Mouse (Mus musculus) layer of hippocampus, adult 2 months (tissue): ENCODE results near the gene Nit2. TPM values are rescaled to one million over a fixed set of nuclear protein-coding genes. Genes with fewer than 3 reads are reported as not detected.

Experiments
- DNase-seq, 2 experiments: peaks; one replicate each; pipeline ENCODE4 v3.0.0; 2022; ENCODE audit warnings: low spot score in 2 of 2
- H3K27ac ChIP-seq: fragments of 200-600 bp; 2 replicates; pipeline ENCODE4 v1.8.1; 2022
- H3K4me3 ChIP-seq: fragments of 200-600 bp; 2 replicates; pipeline ENCODE4 v1.8.1; 2022; ENCODE audit warnings: mild to moderate bottlenecking
- CTCF ChIP-seq: fragments of 200-600 bp; conservative IDR thresholded peaks from 2 replicates; pipeline ENCODE4 v1.8.1; 2022; ENCODE audit warnings: antibody characterized with exemption, mild to moderate bottlenecking, moderate library complexity
- total RNA-seq, 2 experiments: library from RNA; stranded (reverse); gene quantifications; 2 replicates each; pipeline ENCODE4 v1.2.3; 2021

The Nit2 gene
- total RNA-seq, 2 experiments from 2014 or later, result 14.1 to 16.8 TPM

DNA sequence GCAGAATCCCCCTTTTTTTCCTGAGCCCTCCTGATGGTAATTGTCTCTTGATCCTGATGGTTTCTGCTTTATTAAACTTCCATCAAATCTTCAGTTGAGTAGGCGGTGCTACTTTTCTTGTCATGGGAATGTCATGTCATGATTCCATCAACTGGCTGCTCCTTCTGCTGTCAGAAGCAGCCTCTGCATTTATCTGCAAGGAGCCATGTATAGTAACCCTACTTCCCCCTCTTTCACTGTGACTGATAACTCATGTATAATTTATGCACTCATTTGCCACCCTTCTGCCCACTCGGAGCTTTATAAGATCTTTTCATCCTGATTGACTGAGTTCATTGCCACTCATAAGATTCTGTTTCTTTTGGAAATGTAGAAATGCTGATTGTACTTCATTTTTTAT is 49.6 kb downstream of the Nit2 start:
- Histone ChIP-seq H3K4me3 (no peak overlapping the region), H3K27ac (no peak overlapping the region)
- no peak for TF ChIP-seq CTCF
- no peak for DNase-seq

DNA sequence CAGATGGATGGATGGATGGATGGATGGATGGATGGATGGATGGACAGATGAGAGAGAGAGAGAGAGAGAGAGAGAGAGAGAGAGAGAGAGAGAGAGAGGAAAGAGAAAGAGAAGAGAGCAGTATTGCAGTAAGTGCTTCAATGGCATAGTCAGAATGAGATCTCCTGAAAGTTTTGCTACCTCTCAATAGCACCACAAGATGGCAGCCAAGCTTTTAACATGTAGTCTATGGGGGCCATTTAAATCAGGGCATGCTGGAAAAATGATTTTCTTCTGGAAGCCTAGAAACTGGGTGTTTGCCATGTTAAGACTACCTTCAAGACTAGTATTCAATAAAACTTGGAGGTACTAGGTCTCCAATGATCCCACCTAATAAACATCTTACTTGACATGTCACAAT is 51.1 kb downstream of the Nit2 start:
- DNase-seq, result no peak
- Histone ChIP-seq H3K4me3 (no peak overlapping the region), H3K27ac (no peak overlapping the region)
- peak; percentile 62 for TF ChIP-seq CTCF

Other genes with a start within 250 kb of the Nit2 start
- gene Lnp1, start 239.3 kb downstream of the Nit2 start, total RNA-seq, result 1 to 10 TPM; 2.0 to 2.1 TPM
- gene Tmem45a2, start 96.0 kb downstream of the Nit2 start, total RNA-seq, result not detected
- 10 to 100 TPM; 93.9 to 98.1 TPM for gene Tomm70a, start 45.6 kb downstream of the Nit2 start, total RNA-seq
- 10 to 100 TPM; 41.2 to 44.9 TPM for gene Tbc1d23, start 64.2 kb upstream of the Nit2 start, total RNA-seq
- gene Tmem30c, start 125.5 kb upstream of the Nit2 start, total RNA-seq, result under 1 TPM; 0.23 to 0.44 TPM
- 1 to 10 TPM; 3.2 to 4.0 TPM for gene Filip1l, start 185.8 kb upstream of the Nit2 start, total RNA-seq